Mouse (Mus musculus) olfactory bulb, adult 2 months (tissue): ENCODE results near the gene 1700021F05Rik.

ENCODE experiments used
- CTCF ChIP-seq: fragments of 200-500 bp; IDR thresholded peaks from 2 replicates; pipeline ENCODE4 v1.5.1; 2012; ENCODE audit warnings: low read depth, mild to moderate bottlenecking, low read length, moderate library complexity; ENCODE audit not compliant: insufficient read depth
- POLR2A ChIP-seq: fragments of 200-500 bp; IDR thresholded peaks from 2 replicates; pipeline ENCODE4 v1.6.1; 2012; ENCODE audit warnings: mild to moderate bottlenecking, low read depth, low read length, moderate library complexity; ENCODE audit not compliant: insufficient read depth

DNA sequence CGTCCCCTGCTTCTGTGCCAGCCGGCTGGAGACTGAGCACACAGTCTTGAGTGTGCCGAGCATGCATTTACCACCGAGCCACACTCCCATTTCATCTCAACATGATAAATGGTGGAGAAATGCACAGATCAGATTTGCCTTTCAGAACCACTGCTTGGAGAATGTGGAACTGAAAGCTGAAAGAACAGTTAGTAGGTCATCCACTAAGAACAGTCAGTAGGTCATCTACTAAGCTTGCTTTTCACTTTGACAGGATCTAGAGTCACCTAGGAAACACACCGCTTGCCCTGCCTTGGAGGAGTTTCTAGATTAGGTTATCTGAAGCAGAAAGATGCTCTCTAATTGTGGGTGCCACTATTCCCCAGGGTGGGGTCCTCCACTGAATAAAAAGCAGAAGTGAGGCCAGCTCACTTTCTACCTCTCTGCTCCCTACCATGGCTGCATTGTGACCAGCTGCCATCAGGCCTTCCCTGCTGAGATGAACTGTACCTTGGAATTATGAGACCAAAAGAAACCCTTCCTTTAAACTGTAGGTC lies 16.9 kb upstream of the 1700021F05Rik start:
- no peak for TF ChIP-seq CTCF
- TF ChIP-seq POLR2A, result no peak
